Mouse (Mus musculus): ENCODE measurements at regions not wholly inside any gene's neighbourhood (a gene's known extent, or its start where the extent isn't known, plus 50 kb on each side); places are given as distances from the start of the nearest gene placed in this dataset.

- Histone ChIP-seq H3K9ac (ENCODE audit: low read depth, low read length) (no peak overlapping the region), H3K4me1 (replicated peaks; ENCODE audit: control insufficient read depth, insufficient read depth, low read length) (no peaks in the 10 kb centered on the region), H3K4me3 (ENCODE audit: low read depth, low read length) (no peak overlapping the region), H3K27me3 (ENCODE audit: control insufficient read depth, insufficient read depth, low read length) (no peaks in the 10 kb centered on the region), H3K4me2 (replicated peaks; ENCODE audit: low read depth, low read length) (no peak overlapping the region), H3K9me3 (ENCODE audit: control insufficient read depth, low read length) (no peaks in the 10 kb centered on the region), H3K36me3 (ENCODE audit: control insufficient read depth, insufficient read depth, low read length) (no peaks in the 10 kb centered on the region), H3K27ac (ENCODE audit: low read depth, low read length) (no peak overlapping the region)
- 54% methylated on average over 3 of the region's 4 CpGs for WGBS
- no peak for ATAC-seq (ENCODE audit: low FRiP score)
- DNase-seq (ENCODE audit: low spot score), result no peak
Observed at GRCm38 (mm10) chr9:46538616-46539015, 218.8 kb upstream of the 4931429L15Rik start.

- H3K4me1 ChIP-seq (replicated peaks; ENCODE audit: control insufficient read depth, insufficient read depth, low read length), result no peaks in the 10 kb centered on the region
- no peaks in the 10 kb centered on the region for H3K36me3 ChIP-seq (ENCODE audit: control insufficient read depth, insufficient read depth, low read length)
- no peak overlapping the region for H3K4me3 ChIP-seq (ENCODE audit: low read depth, low read length)
- no peaks in the 10 kb centered on the region for H3K27me3 ChIP-seq (ENCODE audit: control insufficient read depth, insufficient read depth, low read length)
- ATAC-seq (ENCODE audit: low FRiP score) (no peak), DNase-seq (ENCODE audit: low spot score) (no peak)
- 86% methylated on average over 20 of the region's 20 CpGs for WGBS
- no peaks in the 10 kb centered on the region for H3K9me3 ChIP-seq (ENCODE audit: control insufficient read depth, low read length)
- H3K4me2 ChIP-seq (replicated peaks; ENCODE audit: low read depth, low read length), result no peak overlapping the region
- no peak overlapping the region for H3K27ac ChIP-seq (ENCODE audit: low read depth, low read length)
- no peak overlapping the region for H3K9ac ChIP-seq (ENCODE audit: low read depth, low read length)
Observed at GRCm38 (mm10) chr9:46516401-46517130, 196.8 kb upstream of the 4931429L15Rik start.

GRCm38 (mm10) chr9:46512276-46513051 is 192.7 kb upstream of the 4931429L15Rik start:
- Histone ChIP-seq H3K27ac (ENCODE audit: low read depth, low read length) (no peak overlapping the region), H3K27me3 (ENCODE audit: control insufficient read depth, insufficient read depth, low read length) (no peaks in the 10 kb centered on the region), H3K4me3 (ENCODE audit: low read depth, low read length) (no peak overlapping the region), H3K36me3 (ENCODE audit: control insufficient read depth, insufficient read depth, low read length) (no peaks in the 10 kb centered on the region), H3K4me1 (replicated peaks; ENCODE audit: control insufficient read depth, insufficient read depth, low read length) (no peaks in the 10 kb centered on the region), H3K9me3 (ENCODE audit: control insufficient read depth, low read length) (no peaks in the 10 kb centered on the region), H3K9ac (ENCODE audit: low read depth, low read length) (no peak overlapping the region), H3K4me2 (replicated peaks; ENCODE audit: low read depth, low read length) (no peak overlapping the region)
- 79% methylated on average over 6 of the region's 6 CpGs for WGBS
- ATAC-seq (ENCODE audit: low FRiP score) (no peak), DNase-seq (ENCODE audit: low spot score) (no peak)

- 56% methylated on average over 6 of the region's 6 CpGs for WGBS
- Histone ChIP-seq H3K4me2 (replicated peaks; ENCODE audit: low read depth, low read length) (no peak overlapping the region), H3K4me3 (ENCODE audit: low read depth, low read length) (no peak overlapping the region), H3K27ac (ENCODE audit: low read depth, low read length) (no peak overlapping the region), H3K4me1 (replicated peaks; ENCODE audit: control insufficient read depth, insufficient read depth, low read length) (no peaks in the 10 kb centered on the region), H3K27me3 (ENCODE audit: control insufficient read depth, insufficient read depth, low read length) (no peaks in the 10 kb centered on the region), H3K36me3 (ENCODE audit: control insufficient read depth, insufficient read depth, low read length) (no peaks in the 10 kb centered on the region), H3K9me3 (ENCODE audit: control insufficient read depth, low read length) (no peaks in the 10 kb centered on the region), H3K9ac (ENCODE audit: low read depth, low read length) (no peak overlapping the region)
- ATAC-seq (ENCODE audit: low FRiP score) (no peak), DNase-seq (ENCODE audit: low spot score) (peak; percentile 25)
Observed at GRCm38 (mm10) chr9:46511307-46511706, 191.5 kb upstream of the 4931429L15Rik start.

- no peak overlapping the region for H3K4me2 ChIP-seq (replicated peaks; ENCODE audit: low read depth, low read length)
- 70% methylated on average over 5 of the region's 5 CpGs for WGBS
- H3K9ac ChIP-seq (ENCODE audit: low read depth, low read length), result no peak overlapping the region
- no peaks in the 10 kb centered on the region for H3K27me3 ChIP-seq (ENCODE audit: control insufficient read depth, insufficient read depth, low read length)
- H3K9me3 ChIP-seq (ENCODE audit: control insufficient read depth, low read length), result no peaks in the 10 kb centered on the region
- no peak overlapping the region for H3K4me3 ChIP-seq (ENCODE audit: low read depth, low read length)
- ATAC-seq (ENCODE audit: low FRiP score), result no peak
- H3K4me1 ChIP-seq (replicated peaks; ENCODE audit: control insufficient read depth, insufficient read depth, low read length), result peaks cover under 1% of the 10 kb centered on the region; the same call in 1 of the 2 replicates
- H3K36me3 ChIP-seq (ENCODE audit: control insufficient read depth, insufficient read depth, low read length), result no peaks in the 10 kb centered on the region
- H3K27ac ChIP-seq (ENCODE audit: low read depth, low read length), result 0 out of 2 replicates have a peak overlapping the region, but pooled peaks have one; percentile 10
- no peak for DNase-seq (ENCODE audit: low spot score)
Observed at GRCm38 (mm10) chr9:46509896-46510295, 190.1 kb upstream of the 4931429L15Rik start.

- Histone ChIP-seq H3K27ac (ENCODE audit: low read depth, low read length) (0 out of 2 replicates have a peak overlapping the region, but pooled peaks have one; percentile 27), H3K4me2 (replicated peaks; ENCODE audit: low read depth, low read length) (no peak overlapping the region), H3K27me3 (ENCODE audit: control insufficient read depth, insufficient read depth, low read length) (no peaks in the 10 kb centered on the region), H3K9ac (ENCODE audit: low read depth, low read length) (no peak overlapping the region), H3K4me3 (ENCODE audit: low read depth, low read length) (no peak overlapping the region), H3K4me1 (replicated peaks; ENCODE audit: control insufficient read depth, insufficient read depth, low read length) (peaks cover 2% of the 10 kb centered on the region; the same call in 1 of the 2 replicates), H3K9me3 (ENCODE audit: control insufficient read depth, low read length) (no peaks in the 10 kb centered on the region), H3K36me3 (ENCODE audit: control insufficient read depth, insufficient read depth, low read length) (no peaks in the 10 kb centered on the region)
- DNase-seq (ENCODE audit: low spot score) (no peak), ATAC-seq (ENCODE audit: low FRiP score) (no peak)
- 11% methylated on average over 5 of the region's 5 CpGs for WGBS
Observed at GRCm38 (mm10) chr9:46509458-46509857, 189.7 kb upstream of the 4931429L15Rik start.

GRCm38 (mm10) chr9:46507036-46507435 is 187.2 kb upstream of the 4931429L15Rik start:
- WGBS, result 86% methylated on average over 4 of the region's 4 CpGs
- Histone ChIP-seq H3K36me3 (ENCODE audit: control insufficient read depth, insufficient read depth, low read length) (no peaks in the 10 kb centered on the region), H3K4me2 (replicated peaks; ENCODE audit: low read depth, low read length) (no peak overlapping the region), H3K27me3 (ENCODE audit: control insufficient read depth, insufficient read depth, low read length) (no peaks in the 10 kb centered on the region), H3K4me3 (ENCODE audit: low read depth, low read length) (no peak overlapping the region), H3K27ac (ENCODE audit: low read depth, low read length) (no peak overlapping the region), H3K9ac (ENCODE audit: low read depth, low read length) (no peak overlapping the region), H3K9me3 (ENCODE audit: control insufficient read depth, low read length) (no peaks in the 10 kb centered on the region), H3K4me1 (replicated peaks; ENCODE audit: control insufficient read depth, insufficient read depth, low read length) (peaks cover 4% of the 10 kb centered on the region; the same call in 1 of the 2 replicates)
- ATAC-seq (ENCODE audit: low FRiP score), result no peak
- DNase-seq (ENCODE audit: low spot score), result no peak

GRCm38 (mm10) chr9:46504536-46504935 is 184.8 kb upstream of the 4931429L15Rik start:
- DNase-seq (ENCODE audit: low spot score), result no peak
- ATAC-seq (ENCODE audit: low FRiP score), result no peak
- Histone ChIP-seq H3K27ac (ENCODE audit: low read depth, low read length) (no peak overlapping the region), H3K4me1 (replicated peaks; ENCODE audit: control insufficient read depth, insufficient read depth, low read length) (peaks cover 4% of the 10 kb centered on the region; the same call in 1 of the 2 replicates), H3K36me3 (ENCODE audit: control insufficient read depth, insufficient read depth, low read length) (no peaks in the 10 kb centered on the region), H3K9me3 (ENCODE audit: control insufficient read depth, low read length) (no peaks in the 10 kb centered on the region), H3K4me3 (ENCODE audit: low read depth, low read length) (no peak overlapping the region), H3K4me2 (replicated peaks; ENCODE audit: low read depth, low read length) (no peak overlapping the region), H3K9ac (ENCODE audit: low read depth, low read length) (no peak overlapping the region), H3K27me3 (ENCODE audit: control insufficient read depth, insufficient read depth, low read length) (no peaks in the 10 kb centered on the region)
- WGBS, result 69% methylated on average over 12 of the region's 12 CpGs

GRCm38 (mm10) chr9:46504133-46504416 is 184.3 kb upstream of the 4931429L15Rik start:
- DNase-seq (ENCODE audit: low spot score), result peak; percentile 35
- 44% methylated on average over 3 of the region's 3 CpGs for WGBS
- H3K4me2 ChIP-seq (replicated peaks; ENCODE audit: low read depth, low read length), result no peak overlapping the region

More at GRCm38 (mm10) chr9:46504133-46504416, 184.3 kb upstream of the 4931429L15Rik start:
- Histone ChIP-seq H3K27me3 (ENCODE audit: control insufficient read depth, insufficient read depth, low read length) (no peaks in the 10 kb centered on the region), H3K4me1 (replicated peaks; ENCODE audit: control insufficient read depth, insufficient read depth, low read length) (peaks cover 4% of the 10 kb centered on the region; the same call in 1 of the 2 replicates), H3K36me3 (ENCODE audit: control insufficient read depth, insufficient read depth, low read length) (no peaks in the 10 kb centered on the region), H3K4me3 (ENCODE audit: low read depth, low read length) (no peak overlapping the region), H3K27ac (ENCODE audit: low read depth, low read length) (no peak overlapping the region), H3K9me3 (ENCODE audit: control insufficient read depth, low read length) (no peaks in the 10 kb centered on the region), H3K9ac (ENCODE audit: low read depth, low read length) (no peak overlapping the region)
- no peak for ATAC-seq (ENCODE audit: low FRiP score)
